Mouse (Mus musculus) frontal cortex, postnatal 25 days (tissue): Measurements from ENCODE around the gene Tas1r2.

Experiments
- DNase-seq, 2 experiments: peaks; one replicate each; pipeline ENCODE4 v3.0.0; 2022; ENCODE audit warnings: low spot score in 2 of 2

Gene Tas1r2

DNA sequence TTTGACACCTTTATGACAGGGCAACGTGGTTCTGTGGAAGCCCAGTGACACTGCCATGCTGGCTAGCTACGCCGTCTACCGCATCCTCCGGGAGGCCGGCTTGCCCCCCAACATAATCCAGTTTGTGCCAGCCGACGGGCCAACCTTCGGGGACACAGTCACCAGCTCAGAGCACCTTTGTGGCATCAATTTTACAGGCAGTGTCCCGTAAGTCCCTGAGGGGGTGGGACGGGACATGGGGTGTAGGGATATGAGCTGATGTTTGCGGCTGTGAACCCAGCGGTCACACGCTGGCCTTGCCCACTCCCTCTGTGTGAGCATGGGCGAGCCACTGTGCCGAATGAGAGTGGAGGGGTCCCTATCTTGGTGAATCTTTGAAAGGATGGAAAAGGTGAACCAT is 15.0 kb upstream of the Tas1r2 start:
- DNase-seq: no peak

DNA sequence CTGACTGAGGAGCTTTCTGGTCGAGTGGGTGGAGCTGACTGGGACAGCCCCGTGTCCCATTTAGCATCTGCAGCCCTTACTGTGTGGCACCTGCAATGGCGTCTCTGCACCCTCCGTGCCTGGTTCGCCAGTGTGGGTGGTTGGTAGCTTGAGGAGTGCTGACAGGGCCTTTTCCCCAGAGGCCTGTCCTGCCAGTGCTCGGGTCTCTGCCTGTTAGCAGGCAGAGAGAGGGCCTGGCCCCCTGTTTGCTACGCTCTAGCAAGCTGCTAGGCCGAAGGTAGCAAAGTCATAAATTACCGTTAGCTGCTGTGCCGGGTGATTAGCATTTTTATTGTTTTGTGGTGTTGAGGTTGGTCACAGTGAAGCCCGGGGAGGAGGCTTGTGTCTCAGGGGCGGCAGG is 13.5 kb upstream of the Tas1r2 start:
- no peak for DNase-seq

DNA sequence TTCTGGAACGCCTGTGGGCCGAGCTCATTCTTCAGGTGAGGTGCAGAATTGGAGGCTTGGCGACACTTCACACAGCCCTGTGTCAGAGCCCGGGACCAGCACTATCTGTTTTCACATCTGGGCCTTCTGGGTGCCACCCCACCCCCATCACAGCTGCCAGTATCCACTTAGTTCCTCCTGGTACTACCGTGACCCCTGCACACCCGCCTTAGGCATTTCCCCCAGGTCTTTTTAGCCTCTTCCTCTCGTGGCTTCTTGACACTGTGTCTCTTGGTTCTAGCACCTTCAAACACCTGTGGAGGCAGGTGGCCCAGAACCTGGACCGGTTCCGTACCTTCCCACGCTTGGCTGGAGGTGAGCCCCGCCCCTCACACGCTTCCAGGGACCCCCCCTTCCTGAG is 13.0 kb upstream of the Tas1r2 start:
- DNase-seq: no peak

DNA sequence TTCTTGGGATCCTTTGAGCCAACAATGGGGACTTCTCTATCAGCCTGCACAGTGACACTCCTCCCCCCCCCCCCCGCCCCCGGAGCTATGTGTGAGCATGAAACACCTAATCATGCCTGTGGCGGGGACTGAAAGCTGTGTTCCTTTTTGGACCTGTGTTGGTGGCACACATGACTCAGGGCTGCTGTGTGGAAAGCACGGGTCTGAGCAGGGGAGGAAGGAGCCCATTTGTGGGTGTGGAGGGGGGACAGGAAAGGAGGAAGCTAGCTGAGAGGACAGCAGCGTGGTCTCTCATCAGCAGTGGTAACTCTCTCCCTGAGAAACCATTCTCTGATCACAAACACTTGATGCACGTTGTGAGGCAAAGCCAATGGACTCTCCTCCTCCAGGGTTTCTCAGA is 12.6 kb upstream of the Tas1r2 start:
- DNase-seq: no peak

DNA sequence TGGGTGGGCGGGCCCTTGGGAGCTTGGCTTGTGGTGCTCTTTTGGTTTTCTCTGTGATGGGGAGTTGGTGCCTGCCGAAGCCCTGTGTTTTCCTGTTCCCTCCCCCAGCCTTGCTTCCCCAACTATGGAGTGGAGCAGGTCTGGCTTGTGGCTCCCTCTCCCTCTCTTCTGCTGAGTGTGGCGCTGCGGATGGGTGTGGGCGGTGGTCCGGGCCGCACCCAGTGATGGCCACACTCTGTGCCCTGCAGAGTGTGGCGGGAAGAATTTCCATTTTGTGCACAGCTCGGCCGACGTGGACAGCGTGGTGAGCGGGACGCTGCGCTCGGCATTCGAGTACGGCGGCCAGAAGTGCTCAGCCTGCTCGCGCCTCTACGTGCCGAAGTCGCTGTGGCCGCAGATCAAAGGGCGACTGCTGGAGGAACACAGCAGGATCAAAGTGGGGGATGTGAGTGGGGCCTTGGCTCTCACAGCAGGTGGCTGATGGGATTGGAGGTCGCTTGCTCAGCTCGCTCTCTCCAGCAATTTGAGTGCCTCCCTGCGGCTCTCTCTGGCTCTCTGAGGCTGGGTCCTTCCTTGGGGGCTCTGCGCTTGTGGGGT is 11.4 kb upstream of the Tas1r2 start:
- DNase-seq: no peak

DNA sequence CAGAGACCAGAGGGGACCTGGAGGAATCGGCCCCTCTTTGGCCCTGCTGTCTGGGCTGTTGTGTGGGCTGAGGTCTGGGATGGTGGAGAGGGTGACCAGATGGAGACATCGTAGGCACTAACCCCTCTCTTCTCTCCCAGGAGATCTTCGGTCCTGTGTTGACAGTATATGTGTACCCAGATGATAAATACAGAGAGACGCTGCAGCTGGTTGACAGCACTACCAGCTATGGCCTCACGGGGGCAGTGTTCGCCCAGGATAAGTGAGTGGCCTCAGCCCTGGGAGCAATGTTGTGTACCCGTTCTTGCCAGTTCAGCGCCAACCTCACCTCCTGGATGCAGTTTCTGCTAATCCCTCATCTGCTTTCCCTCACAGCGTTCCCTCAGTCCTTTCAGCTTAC is 9.4 kb upstream of the Tas1r2 start:
- DNase-seq: peak; percentile 69 to 74

DNA sequence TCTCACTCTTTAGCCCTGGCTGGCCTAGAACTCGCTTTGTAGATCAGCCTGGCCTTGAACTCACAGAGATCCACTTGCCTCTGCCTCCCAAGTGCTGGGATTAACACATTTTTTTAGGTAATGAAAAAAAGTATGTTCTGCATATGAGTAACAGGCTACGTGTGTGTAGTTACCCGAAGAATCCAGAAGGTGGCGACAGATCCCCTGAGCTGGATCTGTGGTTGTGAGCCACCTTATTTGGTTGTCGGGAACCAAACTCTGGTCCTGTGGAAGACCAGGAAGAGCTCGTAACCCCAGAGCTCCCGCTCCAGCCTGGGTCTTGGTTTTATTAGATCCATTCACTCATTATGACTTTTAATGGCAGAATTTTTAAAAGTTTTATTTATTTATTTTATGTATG is 6.4 kb upstream of the Tas1r2 start:
- DNase-seq: no peak

DNA sequence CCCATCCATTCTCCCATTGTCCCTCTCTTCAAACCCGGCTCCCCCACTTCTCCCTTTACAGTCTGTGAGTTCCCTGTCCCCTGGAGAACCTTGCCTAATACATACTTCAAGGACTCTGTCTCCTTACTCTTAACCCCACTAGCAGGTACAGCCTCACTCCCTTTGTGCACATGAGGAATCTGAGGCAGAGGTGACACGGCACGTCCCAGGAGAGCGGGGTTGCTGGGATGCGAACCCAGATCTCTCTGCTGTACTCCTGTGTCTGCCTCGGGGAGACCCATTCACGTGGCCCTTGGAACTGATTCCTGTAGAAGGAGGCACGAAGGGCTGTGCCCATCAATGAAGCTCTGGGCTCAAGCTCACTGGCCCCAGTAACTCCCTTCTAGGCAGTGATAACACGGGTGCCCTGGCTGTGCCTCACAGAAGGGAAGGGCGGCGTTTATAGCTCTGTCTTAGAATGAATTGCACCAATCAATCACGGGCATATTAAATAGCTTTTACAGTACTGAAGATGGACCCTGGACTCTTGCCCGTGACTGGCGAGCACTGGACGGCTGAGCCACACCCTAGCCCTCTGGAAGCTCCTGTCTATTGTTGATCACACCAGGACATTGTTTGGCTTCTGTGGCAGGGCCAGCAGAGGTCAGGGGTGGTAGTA is 3.1 kb upstream of the Tas1r2 start:
- DNase-seq: no peak

DNA sequence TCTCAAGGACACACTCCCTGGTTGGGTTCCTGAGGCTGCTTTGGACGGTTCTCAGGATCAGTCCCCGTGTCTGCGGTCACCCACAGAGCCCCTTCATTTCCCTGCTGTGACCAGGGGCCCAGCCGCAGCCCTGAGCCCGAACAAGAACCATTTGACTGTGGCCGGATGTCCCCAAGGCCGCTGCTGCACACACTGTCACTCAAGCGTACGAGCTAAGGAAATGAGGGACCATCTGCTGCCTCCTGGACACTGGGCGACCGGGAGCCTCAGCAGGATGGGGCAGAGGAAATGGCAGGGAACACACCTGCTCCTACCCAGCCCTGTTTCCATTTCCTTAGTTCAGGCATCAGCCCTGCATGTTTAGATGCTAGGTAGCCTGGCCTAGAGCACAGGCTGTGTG is 2.4 kb upstream of the Tas1r2 start:
- DNase-seq: no peak

DNA sequence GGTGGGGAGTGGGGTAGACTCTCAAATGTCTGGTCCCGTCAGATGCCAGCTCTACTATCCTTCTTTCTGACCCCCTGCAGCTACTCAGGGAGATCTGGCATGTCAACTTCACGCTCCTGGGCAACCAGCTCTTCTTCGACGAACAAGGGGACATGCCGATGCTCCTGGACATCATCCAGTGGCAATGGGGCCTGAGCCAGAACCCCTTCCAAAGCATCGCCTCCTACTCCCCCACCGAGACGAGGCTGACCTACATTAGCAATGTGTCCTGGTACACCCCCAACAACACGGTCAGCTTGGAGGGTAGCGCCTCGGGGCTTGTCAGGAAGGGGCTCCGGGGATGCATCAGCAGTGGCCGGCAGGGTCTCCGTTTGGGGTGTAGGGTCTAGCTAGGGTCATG is 8.6 kb downstream of the Tas1r2 start:
- DNase-seq: no peak

DNA sequence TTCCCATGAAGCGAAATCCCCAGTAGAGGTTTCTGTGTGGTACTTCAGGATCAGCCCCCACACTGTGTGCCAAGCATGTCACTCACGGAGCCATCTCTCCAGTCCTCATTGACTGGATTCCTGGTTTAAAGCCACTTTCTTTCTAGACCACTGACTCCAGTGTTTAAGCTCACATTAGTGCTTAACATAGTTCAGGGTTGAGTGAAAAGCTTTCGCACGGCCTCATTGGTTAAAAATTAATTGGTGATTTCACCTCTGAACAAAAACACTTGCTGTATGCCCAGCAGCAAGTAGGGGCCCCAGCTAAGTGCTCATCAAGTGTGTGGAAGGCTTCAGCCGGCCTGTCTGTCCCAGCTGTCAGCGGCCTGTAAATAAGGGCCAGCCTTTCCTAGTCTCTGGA is 14.3 kb downstream of the Tas1r2 start:
- DNase-seq: no peak

DNA sequence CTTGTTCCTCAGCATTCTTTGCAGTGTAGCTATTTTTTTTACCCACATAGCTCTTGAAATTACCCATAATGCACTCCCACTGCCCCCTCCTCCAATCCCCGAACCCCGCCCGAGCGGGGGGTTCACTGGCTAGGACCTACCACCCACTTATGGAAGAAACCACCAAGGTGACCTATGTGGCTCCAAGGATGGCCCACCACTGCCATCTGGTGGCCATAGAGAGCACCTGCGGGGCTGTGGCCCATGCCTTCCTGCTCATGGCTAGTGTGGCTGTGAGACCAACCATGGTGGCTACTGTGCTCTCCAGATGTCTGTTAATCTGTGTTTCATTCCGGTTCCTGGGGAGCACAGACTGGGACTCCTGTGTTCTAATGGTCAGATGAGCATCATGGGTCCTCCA is 16.5 kb downstream of the Tas1r2 start:
- peak; percentile 45 to 55 for DNase-seq

DNA sequence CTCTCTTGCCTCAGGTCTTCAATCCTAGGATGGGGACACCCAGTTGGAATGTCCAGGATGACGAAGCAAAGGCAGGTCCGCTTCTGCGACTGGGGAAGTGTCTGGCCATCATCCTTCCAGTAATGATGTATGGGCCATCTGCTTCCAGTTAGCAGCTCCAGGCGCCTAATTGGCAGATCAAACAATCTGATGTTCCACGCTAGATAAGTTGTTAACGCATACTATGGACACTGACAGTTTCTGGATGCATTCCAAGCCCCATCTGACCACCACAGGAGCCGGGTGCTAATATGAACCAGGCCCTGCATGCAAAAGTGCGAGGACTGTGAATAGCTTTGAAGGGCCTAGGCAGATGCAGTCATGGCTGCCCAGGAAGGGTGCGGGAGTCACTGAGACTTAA is 22.4 kb downstream of the Tas1r2 start:
- no peak for DNase-seq

DNA sequence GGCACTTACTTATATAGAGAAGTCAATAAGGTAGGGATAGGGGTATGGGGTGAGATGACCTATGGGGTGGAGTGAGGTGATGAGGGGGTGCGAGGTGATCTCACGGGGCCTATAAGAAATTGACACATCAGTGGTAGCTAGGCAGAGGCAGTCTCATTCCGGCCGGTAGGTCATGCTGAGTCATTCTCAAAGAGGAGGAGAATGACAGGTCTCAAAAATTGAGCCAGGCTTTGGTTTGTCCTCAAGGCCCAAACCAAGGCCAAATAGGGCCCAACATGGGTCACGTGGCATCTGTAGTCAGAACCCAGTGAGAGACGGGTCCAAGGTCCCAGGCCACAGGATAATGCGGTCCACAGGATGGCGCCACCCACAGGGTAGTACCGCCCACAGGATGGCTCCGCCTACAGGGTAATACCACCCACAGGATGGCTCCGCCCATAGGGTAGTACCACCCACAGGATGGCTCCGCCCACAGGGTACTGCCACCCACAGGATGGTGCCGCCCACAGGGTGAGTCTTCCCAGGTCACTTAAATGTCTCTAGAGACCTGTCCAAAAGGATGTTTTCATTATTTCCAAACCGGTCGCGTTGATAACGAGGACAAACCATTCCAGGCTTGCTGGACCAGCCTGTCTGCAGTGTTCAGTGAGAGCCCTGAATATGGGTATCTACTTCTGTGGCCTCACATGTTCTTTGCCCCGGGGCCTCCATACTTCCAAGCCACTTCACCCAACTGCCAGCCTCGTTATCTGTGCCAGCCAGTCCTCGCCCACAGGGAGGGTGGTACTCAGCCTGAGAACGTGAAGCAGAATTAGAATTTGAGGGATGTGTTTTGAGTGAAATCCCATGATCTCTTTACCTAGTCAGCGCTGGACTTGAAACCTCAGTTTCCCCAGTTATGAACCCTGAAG is 30.6 kb downstream of the Tas1r2 start:
- no peak for DNase-seq

DNA sequence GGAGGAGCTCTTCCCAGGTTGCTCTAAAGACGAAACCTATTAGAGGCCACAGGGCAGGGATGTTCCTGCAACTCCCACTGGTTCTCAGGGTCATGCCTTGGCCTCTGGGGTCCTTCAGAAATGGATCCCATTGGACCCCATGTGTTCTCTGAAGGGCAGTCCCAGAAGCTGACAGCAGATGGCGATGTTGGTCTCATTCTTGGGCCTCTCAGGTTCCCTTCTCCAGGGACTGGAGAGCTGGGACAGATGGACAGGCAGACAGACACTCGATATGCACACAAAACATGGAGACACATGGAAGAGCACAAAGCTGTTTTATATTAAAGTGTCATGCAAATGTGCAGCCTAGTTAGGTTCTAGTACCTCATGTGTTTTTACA is 31.3 kb downstream of the Tas1r2 start:
- peak; percentile 57 to 74 for DNase-seq

DNA sequence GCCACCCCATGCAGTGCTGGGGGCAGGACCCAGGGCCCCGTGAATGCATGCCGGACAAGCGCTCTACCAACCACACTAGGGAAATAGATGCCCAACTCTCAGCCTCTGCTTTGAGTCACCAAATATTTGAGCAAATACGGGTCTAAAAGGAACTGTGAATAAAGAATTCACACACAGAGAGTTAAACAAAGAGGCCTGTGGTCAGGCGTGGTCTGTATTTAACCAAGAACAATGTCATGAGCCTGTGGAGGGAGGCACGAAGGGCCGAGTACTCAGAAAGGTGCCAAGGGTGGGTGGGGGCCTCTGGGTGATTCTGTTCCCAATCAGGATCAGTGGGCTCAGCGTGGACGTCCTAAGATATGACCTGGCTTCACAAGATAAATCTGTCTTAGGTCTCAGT is 34.7 kb downstream of the Tas1r2 start:
- DNase-seq: no peak

DNA sequence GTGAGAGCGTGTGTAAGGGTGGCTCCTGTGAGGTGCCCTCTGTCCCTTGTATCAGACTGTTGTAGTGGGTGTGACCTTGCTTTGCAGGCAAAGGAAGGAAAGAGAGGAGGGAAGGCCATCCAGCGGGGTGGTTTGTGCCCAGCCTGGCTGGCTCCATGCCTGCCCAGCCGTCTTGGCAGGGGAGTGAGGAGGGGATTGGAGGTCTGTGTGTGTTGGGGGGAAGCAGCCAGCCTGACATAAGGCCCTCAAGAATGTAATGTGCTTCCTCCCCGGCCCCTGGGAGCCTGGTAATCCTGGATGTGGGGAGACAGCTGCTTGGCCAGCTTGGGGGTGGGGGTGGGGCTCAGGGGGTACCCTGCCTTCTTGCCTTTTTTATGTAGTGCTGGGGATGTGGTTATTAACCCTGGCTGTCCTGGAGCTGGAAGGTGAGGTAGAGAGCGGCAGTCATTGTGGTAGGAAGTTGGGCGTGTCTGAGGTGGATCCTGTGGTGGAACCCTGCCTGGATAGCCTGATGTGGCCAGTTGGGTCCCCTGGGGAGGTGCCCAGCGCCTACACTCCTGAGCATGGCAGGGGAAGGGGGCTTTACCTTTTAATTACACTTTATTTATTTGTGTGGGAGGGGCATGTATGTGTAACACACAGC is 36.4 kb downstream of the Tas1r2 start:
- DNase-seq: no peak

DNA sequence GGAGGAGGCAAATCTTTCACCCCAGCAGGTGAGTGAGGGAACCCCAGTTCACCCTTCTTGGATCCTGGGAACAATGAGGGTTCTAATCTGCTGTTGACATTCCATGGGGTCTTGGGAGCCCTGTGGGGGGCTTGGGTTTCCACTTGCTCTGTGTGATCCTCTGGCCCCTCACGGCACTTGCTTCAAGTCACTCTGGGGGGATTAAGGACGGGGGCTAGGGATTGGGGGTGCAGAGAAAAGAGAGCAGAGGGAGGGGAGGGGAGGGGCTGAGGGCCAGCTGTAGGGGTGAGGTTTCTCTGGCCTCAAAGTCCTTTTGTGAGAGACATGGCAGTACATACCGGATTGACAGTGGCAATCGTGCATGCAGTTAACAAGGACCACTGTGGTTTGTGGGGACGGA is 40.0 kb downstream of the Tas1r2 start:
- no peak for DNase-seq

DNA sequence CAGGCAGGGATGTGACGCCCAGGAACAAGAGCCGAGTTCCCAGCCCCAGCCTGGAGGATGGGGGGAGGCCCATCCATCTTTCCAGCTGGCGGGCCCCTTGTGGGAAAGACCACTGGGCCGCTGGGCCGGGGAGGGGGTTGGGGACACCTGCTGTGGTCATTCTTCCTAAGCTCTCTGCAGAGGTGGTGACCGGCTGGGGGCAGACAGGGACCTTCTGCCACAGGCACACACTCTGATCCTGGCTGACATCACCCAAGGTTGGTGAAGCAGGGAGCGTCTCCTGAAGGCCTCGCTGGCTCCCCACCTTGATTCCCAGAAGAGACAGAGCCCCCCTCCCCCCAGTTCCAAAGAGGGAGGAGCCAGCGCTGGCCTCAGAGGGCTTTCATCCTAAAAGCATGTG is 44.4 kb downstream of the Tas1r2 start:
- no peak for DNase-seq

DNA sequence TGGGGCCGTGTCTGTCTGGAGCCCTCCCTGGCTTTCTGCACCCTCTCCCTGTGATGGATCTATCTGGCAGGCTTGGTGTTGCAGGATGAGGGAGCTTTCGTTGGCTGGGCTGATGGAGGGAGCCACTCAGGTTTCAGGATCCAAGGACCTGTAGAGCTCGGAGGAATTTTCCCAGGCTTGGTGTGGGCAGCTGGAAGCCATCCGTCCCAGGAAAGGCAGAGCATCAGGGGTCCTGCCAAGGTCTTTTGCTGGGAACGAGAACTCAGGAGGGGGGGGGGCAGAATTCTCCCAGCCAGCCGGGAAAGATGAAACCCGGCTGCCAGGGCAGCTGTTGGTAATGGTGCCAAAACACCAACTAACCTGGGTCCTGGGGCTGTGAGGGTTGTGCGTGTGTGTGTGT is 45.3 kb downstream of the Tas1r2 start:
- no peak for DNase-seq

DNA sequence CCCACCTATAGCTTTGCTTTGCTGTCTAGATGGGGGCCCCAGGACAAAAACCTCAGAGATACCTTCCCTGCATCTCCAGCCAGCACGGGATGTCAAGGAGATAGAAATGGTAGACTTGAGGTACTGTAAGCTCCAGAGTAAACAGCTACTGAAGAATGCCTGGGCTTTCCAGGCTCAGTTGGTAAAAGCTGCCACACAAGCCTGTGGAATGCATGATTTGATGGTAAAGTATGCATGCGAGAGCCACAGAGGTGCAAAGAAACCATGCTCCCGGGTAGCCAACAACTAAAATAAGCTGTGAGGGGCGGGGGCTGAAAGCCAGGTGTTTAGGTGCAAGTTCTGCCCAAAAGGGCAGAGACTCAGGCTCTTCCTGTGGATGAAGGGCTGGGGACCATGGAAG is 49.6 kb downstream of the Tas1r2 start:
- no peak for DNase-seq

DNA sequence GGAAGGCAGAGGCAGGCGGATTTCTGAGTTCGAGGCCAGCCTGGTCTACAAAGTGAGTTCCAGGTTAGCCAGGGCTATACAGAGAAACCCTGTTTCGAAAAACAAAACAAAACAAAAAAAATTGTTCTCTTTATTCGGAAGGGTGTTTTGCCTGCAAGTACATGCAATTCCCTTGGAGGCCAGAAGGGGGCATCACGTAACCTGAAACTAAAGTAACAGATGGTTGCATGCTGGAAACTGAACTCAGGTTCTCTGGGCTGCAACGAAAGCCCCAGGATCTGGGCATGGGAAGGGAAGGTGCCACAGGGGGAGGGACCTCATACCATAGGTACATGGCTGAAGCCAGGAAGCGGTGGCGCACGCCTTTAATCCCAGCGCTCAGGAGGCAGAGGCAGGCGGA is 50.1 kb downstream of the Tas1r2 start:
- DNase-seq: no peak

DNA sequence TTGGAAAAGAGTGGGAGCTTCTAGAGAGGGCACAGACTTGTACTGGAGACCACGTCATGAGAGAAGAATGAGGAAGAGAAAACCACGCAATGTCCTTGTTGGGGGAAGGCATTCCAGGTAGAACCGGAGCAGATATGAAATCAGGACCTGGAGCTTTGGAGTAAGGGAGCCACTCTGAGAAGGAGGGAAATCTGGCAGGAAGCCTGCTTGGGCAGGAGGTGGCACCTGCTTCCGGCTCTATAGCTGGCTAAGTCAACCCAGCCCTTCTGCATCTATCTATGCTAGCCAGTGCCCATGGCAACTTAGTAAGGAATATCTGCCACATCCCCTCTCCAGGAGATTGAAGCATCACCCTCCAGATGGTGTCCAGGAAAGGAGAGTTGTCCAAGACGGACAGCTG is 52.6 kb downstream of the Tas1r2 start:
- no peak for DNase-seq
